Mouse (Mus musculus): Measurements from ENCODE around the gene Cyp27a1. TPM values are rescaled to one million over a fixed set of nuclear protein-coding genes. Genes with fewer than 3 reads are reported as not detected.
A peak's percentile ranks its signal among the peaks of the same experiment; 100 is the strongest.

The Cyp27a1 gene
- 16.0 and 19.8 TPM in 2 replicates for polyA plus RNA-seq (2014; fragmentation: Nextera tagmentation; extraction: Ambion mirVana)

DNA sequence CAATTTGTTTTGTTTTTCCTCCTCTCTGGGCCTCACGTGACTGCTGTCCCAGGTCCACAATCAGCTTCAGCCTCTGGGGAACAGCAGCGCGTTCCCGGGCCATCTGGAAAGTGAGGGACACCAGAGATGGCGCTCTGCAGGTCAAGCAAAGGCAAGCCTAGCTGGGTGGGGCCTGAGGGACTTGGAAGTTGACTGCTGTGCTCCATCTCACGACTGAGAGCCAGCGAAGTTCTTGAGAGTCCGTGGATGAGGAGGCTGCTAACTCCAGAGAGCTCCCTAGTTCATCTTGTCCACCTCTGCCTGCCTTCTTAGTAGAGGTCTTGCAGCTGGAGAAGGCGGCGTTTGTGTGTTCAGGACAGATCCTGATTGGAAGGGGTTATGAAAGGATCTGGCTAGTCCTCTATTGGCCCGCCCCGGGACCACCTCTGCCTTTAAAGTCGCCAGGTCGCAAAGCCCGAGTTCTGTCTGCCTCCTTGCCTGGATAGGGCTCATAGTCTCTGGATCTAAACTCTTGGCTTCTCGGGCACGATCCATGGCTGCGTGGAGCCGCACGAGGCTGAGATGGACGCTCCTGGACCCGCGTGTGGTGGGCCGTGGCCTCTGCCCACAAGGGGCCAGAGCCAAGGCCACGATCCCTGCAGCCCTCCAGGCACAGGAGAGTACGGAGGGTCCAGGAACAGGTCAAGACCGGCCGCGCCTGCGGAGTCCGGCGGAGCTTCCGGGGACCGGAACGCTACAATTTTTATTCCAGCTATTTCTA is at the start of gene Cyp27a1:
Cyp27a1 (plus strand) TSS at position 476 of the 760 bp plus-strand sequence.
- H3K9ac ChIP-seq (ENCODE audit: low read length), result peak within 1 kb of the TSS; percentile 79
- peak; percentile 81 for DNase-seq (ENCODE audit: low spot score)
- peak within 1 kb of the TSS; percentile 60 for H3K4me3 ChIP-seq (ENCODE audit: low read depth, low read length)
- no peaks in the 10 kb centered on the region for H3K36me3 ChIP-seq (ENCODE audit: control insufficient read depth, insufficient read depth, low read length)
- no peaks in the 10 kb centered on the region for H3K27me3 ChIP-seq (ENCODE audit: control insufficient read depth, insufficient read depth, low read length)
- H3K4me2 ChIP-seq (ENCODE audit: low read depth, severe bottlenecking), result peak within 1 kb of the TSS; percentile 94
- peaks cover 12% of the 10 kb centered on the region; the same call in 1 of the 2 replicates for H3K4me1 ChIP-seq (ENCODE audit: control insufficient read depth, insufficient read depth, low read length)
- WGBS, result 1% methylated on average over 35 of the region's 35 CpGs
- no peaks in the 10 kb centered on the region for H3K9me3 ChIP-seq (ENCODE audit: control insufficient read depth, low read length)
- peak; percentile 79 for ATAC-seq (ENCODE audit: insufficient number of reproducible peaks, low FRiP score, low TSS enrichment, low read depth)
- H3K27ac ChIP-seq (replicated peaks; ENCODE audit: low read depth, low read length), result peak within 1 kb of the TSS; percentile 51; the same call in 1 of the 2 replicates

DNA sequence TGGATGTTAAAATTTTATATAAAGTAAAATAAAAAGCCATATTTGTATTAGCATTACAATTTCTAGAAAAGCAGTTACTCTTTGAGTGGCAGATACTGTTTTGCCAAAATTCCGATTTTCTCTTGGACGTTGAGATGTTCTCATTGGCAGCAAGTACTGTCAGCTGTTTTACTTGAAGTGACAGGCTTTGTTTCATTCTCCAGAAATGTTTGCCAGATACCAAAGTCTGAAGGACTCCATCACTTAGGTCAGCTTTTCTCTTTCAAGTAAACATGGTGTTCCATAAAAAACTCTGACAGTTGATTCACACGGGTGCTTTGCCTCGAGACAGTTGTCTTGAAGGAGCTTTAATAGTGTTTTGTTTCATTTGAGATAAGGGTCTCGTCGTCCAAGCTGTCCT is 48.2 kb upstream of the Cyp27a1 start:
- no peaks in the 10 kb centered on the region for H3K36me3 ChIP-seq (ENCODE audit: control insufficient read depth, insufficient read depth, low read length)
- no peak for ATAC-seq (ENCODE audit: insufficient number of reproducible peaks, low FRiP score, low TSS enrichment, low read depth)
- H3K4me1 ChIP-seq (ENCODE audit: control insufficient read depth, insufficient read depth, low read length), result no peaks in the 10 kb centered on the region
- 74% methylated on average over 6 of the region's 6 CpGs for WGBS
- DNase-seq (ENCODE audit: low spot score), result no peak
- no peaks in the 10 kb centered on the region for H3K9me3 ChIP-seq (ENCODE audit: control insufficient read depth, low read length)
- no peaks in the 10 kb centered on the region for H3K27me3 ChIP-seq (ENCODE audit: control insufficient read depth, insufficient read depth, low read length)
- H3K9ac ChIP-seq (ENCODE audit: low read length), result no peak overlapping the region
- no peak overlapping the region for H3K4me2 ChIP-seq (ENCODE audit: low read depth, severe bottlenecking)
- no peak overlapping the region for H3K27ac ChIP-seq (replicated peaks; ENCODE audit: low read depth, low read length)
- H3K4me3 ChIP-seq (ENCODE audit: low read depth, low read length), result no peak overlapping the region

DNA sequence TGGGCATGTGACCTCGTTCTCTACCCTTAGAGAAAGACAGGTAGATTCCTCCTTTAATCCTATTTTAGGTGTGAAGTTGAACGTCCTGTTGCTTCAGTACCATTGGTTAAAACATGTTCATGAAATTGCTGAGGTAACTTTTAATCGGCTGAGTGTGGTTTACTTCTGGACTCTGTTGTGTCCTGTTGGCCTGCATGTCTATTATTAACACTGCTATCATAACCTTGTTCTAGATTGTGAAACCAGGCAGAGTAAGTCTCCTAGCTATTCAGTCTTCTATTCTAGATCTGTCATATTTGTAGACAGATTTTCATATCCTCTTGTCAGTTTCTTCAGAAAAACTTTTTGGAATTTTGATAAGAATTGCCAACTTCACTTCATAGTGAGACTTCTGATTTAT is 45.0 kb upstream of the Cyp27a1 start:
- Histone ChIP-seq H3K4me2 (ENCODE audit: low read depth, severe bottlenecking) (no peak overlapping the region), H3K27ac (replicated peaks; ENCODE audit: low read depth, low read length) (no peak overlapping the region), H3K9ac (ENCODE audit: low read length) (no peak overlapping the region), H3K36me3 (ENCODE audit: control insufficient read depth, insufficient read depth, low read length) (0 out of 2 replicates have a peak, but pooled peaks cover 3% of the 10 kb centered on the region), H3K9me3 (ENCODE audit: control insufficient read depth, low read length) (no peaks in the 10 kb centered on the region), H3K4me3 (ENCODE audit: low read depth, low read length) (no peak overlapping the region), H3K4me1 (ENCODE audit: control insufficient read depth, insufficient read depth, low read length) (no peaks in the 10 kb centered on the region), H3K27me3 (ENCODE audit: control insufficient read depth, insufficient read depth, low read length) (no peaks in the 10 kb centered on the region)
- no peak for DNase-seq (ENCODE audit: low spot score)
- 93% methylated on average over 3 of the region's 3 CpGs for WGBS
- ATAC-seq (ENCODE audit: insufficient number of reproducible peaks, low FRiP score, low TSS enrichment, low read depth), result no peak

DNA sequence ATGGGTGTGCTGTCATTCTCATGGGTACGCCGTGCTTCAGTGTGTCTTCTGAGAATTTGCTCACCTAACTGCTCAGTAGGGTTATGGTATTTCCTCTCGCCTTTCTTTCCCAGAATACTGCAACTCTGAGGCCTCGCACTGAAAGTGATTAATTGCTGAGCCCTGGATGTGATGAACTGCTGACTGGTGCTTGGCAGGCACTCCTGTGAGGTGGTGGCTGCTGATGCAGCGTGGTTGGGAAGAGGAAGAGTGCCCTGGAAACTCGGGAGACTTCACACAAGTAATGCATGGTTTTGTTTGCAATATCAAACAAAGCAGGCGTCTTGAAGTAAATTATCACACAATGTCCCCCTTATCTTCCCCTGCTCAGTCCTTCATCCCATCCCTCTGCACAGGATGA is 40.6 kb upstream of the Cyp27a1 start:
- H3K36me3 ChIP-seq (ENCODE audit: control insufficient read depth, insufficient read depth, low read length), result 0 out of 2 replicates have a peak, but pooled peaks cover 3% of the 10 kb centered on the region
- DNase-seq (ENCODE audit: low spot score) (no peak), ATAC-seq (ENCODE audit: insufficient number of reproducible peaks, low FRiP score, low TSS enrichment, low read depth) (no peak)
- no peaks in the 10 kb centered on the region for H3K27me3 ChIP-seq (ENCODE audit: control insufficient read depth, insufficient read depth, low read length)
- WGBS, result 86% methylated on average over 7 of the region's 7 CpGs
- no peak overlapping the region for H3K9ac ChIP-seq (ENCODE audit: low read length)
- no peak overlapping the region for H3K4me2 ChIP-seq (ENCODE audit: low read depth, severe bottlenecking)
- H3K9me3 ChIP-seq (ENCODE audit: control insufficient read depth, low read length), result no peaks in the 10 kb centered on the region
- H3K27ac ChIP-seq (replicated peaks; ENCODE audit: low read depth, low read length), result no peak overlapping the region
- no peaks in the 10 kb centered on the region for H3K4me1 ChIP-seq (ENCODE audit: control insufficient read depth, insufficient read depth, low read length)
- H3K4me3 ChIP-seq (ENCODE audit: low read depth, low read length), result no peak overlapping the region

DNA sequence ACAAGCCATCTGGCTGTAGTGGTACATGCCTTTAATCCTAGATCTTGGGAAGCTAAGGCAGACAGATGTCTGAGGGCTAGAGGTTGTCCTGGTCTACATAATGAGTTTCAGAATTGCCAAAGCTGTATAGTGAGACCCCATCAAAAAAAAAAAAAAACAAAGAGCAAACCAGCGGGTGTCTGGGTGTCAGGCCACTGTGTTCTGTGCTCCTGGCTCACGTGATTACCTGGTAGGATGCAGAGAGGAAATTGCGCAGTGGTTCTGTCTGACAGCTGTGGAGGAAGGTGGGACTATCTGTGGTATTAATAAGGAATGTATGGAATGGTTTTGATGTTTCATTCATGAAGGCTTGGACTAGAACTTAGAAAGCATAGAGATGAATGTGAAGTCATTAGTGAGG is 36.5 kb upstream of the Cyp27a1 start:
- Histone ChIP-seq H3K4me2 (ENCODE audit: low read depth, severe bottlenecking) (no peak overlapping the region), H3K27ac (replicated peaks; ENCODE audit: low read depth, low read length) (no peak overlapping the region), H3K9ac (ENCODE audit: low read length) (no peak overlapping the region), H3K9me3 (ENCODE audit: control insufficient read depth, low read length) (no peaks in the 10 kb centered on the region), H3K36me3 (ENCODE audit: control insufficient read depth, insufficient read depth, low read length) (peaks cover 27% of the 10 kb centered on the region), H3K27me3 (ENCODE audit: control insufficient read depth, insufficient read depth, low read length) (no peaks in the 10 kb centered on the region), H3K4me1 (ENCODE audit: control insufficient read depth, insufficient read depth, low read length) (no peaks in the 10 kb centered on the region), H3K4me3 (ENCODE audit: low read depth, low read length) (no peak overlapping the region)
- WGBS, result 90% methylated on average over 3 of the region's 3 CpGs
- no peak for DNase-seq (ENCODE audit: low spot score)
- ATAC-seq (ENCODE audit: insufficient number of reproducible peaks, low FRiP score, low TSS enrichment, low read depth), result no peak

DNA sequence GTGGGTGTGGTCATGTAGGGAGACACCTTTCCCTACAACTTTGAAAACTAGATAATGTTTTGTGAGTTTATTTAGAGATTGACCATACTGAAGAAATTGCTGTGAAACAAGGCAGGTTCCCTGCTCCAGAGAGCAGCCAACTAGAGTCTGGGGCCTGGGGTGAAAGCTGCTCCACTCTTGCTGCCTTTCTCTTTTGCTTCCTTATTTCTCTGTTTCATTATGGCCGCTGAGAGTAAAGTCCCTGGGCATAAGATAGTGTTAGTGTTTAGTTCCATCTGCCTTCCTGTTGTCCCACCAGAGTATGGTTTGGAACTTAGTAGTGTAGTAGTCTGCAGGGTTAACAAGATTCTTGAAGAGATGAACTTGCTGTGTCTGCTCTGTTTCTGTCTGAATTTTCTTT is 35.5 kb upstream of the Cyp27a1 start:
- Histone ChIP-seq H3K4me2 (ENCODE audit: low read depth, severe bottlenecking) (no peak overlapping the region), H3K4me3 (ENCODE audit: low read depth, low read length) (no peak overlapping the region), H3K27ac (replicated peaks; ENCODE audit: low read depth, low read length) (no peak overlapping the region), H3K4me1 (ENCODE audit: control insufficient read depth, insufficient read depth, low read length) (no peaks in the 10 kb centered on the region), H3K9me3 (ENCODE audit: control insufficient read depth, low read length) (no peaks in the 10 kb centered on the region), H3K27me3 (ENCODE audit: control insufficient read depth, insufficient read depth, low read length) (no peaks in the 10 kb centered on the region), H3K9ac (ENCODE audit: low read length) (no peak overlapping the region), H3K36me3 (ENCODE audit: control insufficient read depth, insufficient read depth, low read length) (peaks cover 24% of the 10 kb centered on the region)
- WGBS, result 88% methylated on average over 1 of the region's 1 CpGs
- DNase-seq (ENCODE audit: low spot score), result no peak
- no peak for ATAC-seq (ENCODE audit: insufficient number of reproducible peaks, low FRiP score, low TSS enrichment, low read depth)

DNA sequence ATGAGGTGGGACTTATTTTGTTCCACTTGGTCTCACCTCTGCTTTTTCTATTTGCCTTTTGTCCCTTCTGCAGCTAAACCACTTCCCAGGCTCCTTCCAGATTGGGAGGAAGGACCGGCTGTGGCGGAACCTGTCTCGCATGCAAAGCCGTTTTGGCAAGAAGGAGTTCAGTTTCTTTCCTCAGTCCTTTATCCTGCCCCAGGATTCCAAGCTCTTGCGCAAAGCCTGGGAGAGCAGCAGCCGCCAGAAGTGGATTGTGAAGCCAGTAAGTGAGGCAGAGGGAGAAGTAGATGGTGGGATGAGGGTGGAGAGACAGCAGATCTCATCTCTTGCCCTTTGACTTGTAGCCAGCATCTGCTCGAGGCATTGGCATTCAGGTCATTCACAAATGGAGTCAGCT is 26.2 kb upstream of the Cyp27a1 start:
- H3K27ac ChIP-seq (replicated peaks; ENCODE audit: low read depth, low read length), result no peak overlapping the region
- DNase-seq (ENCODE audit: low spot score), result no peak
- peaks cover 37% of the 10 kb centered on the region for H3K36me3 ChIP-seq (ENCODE audit: control insufficient read depth, insufficient read depth, low read length)
- no peak overlapping the region for H3K4me2 ChIP-seq (ENCODE audit: low read depth, severe bottlenecking)
- H3K9ac ChIP-seq (ENCODE audit: low read length), result no peak overlapping the region
- no peaks in the 10 kb centered on the region for H3K27me3 ChIP-seq (ENCODE audit: control insufficient read depth, insufficient read depth, low read length)
- H3K4me3 ChIP-seq (ENCODE audit: low read depth, low read length), result no peak overlapping the region
- no peak for ATAC-seq (ENCODE audit: insufficient number of reproducible peaks, low FRiP score, low TSS enrichment, low read depth)
- no peaks in the 10 kb centered on the region for H3K9me3 ChIP-seq (ENCODE audit: control insufficient read depth, low read length)
- WGBS, result 91% methylated on average over 7 of the region's 7 CpGs
- H3K4me1 ChIP-seq (ENCODE audit: control insufficient read depth, insufficient read depth, low read length), result no peaks in the 10 kb centered on the region

DNA sequence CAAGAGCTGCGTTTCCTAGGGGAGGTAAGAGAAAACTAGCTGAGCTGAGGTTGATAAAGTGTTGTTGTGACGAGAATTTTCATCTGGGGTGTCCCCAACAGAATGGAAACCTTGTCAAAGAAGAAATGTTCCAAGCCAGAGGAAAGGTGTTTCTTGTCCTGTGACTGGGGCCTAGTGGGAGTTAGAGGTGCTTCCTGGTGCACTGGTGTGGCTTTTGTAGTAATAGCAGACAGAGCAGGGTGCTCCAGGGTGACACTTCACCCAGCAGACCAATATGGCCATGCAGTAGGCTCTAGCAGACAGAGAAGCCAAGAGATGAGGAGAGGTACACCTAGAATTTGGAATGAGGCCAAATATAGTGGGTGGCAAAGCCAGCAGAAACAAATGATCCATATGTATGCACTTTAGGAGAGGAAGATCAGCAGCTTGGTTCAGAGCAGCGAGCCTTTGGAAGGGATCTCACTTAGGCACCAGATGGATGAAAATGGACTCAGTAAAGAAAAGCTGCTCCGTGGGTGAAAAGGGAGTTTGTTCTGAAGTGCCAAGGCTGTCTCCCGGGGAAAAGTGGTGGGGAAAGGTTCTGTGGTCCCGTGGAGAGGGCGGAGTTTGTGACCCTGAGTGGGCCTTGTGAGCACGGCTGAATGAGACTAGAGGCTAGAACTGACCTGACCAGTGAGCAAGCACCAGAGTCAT is 19.3 kb upstream of the Cyp27a1 start:
- no peak overlapping the region for H3K4me3 ChIP-seq (ENCODE audit: low read depth, low read length)
- H3K4me2 ChIP-seq (ENCODE audit: low read depth, severe bottlenecking), result no peak overlapping the region
- peaks cover 29% of the 10 kb centered on the region; the same call in 1 of the 2 replicates for H3K36me3 ChIP-seq (ENCODE audit: control insufficient read depth, insufficient read depth, low read length)
- H3K27ac ChIP-seq (replicated peaks; ENCODE audit: low read depth, low read length), result no peak overlapping the region
- H3K27me3 ChIP-seq (ENCODE audit: control insufficient read depth, insufficient read depth, low read length), result no peaks in the 10 kb centered on the region
- no peaks in the 10 kb centered on the region for H3K4me1 ChIP-seq (ENCODE audit: control insufficient read depth, insufficient read depth, low read length)
- H3K9me3 ChIP-seq (ENCODE audit: control insufficient read depth, low read length), result no peaks in the 10 kb centered on the region
- WGBS, result 94% methylated on average over 8 of the region's 8 CpGs
- no peak overlapping the region for H3K9ac ChIP-seq (ENCODE audit: low read length)
- ATAC-seq (ENCODE audit: insufficient number of reproducible peaks, low FRiP score, low TSS enrichment, low read depth) (no peak), DNase-seq (ENCODE audit: low spot score) (no peak)

Data from limb, embryonic 11.5 days (tissue).